Mouse (Mus musculus) ES-E14 (cell line): Measurements from ENCODE around the gene Kcnip2. TPM values are rescaled to one million over a fixed set of nuclear protein-coding genes. Genes with fewer than 3 reads are reported as not detected.
A peak's percentile ranks its signal among the peaks of the same experiment; 100 is the strongest.
"Not testable (repeated sequence)": the region's sequence is repeated elsewhere in the genome, so short reads cannot be mapped to it uniquely, and the experiment has no call there.

Experiments used
- DNase-seq: peaks from one replicate; pipeline ENCODE4 v3.0.0-alpha.2; 2013; ENCODE audit warnings: low read depth, low spot score
- H3K27ac ChIP-seq: 2 replicates; pipeline ENCODE4 v1.5.1; 2012; ENCODE audit warnings: low read depth, mild to moderate bottlenecking, low read length, moderate library complexity, mixed read lengths; ENCODE audit not compliant: poor library complexity, insufficient read depth, severe bottlenecking
- H3K36me3 ChIP-seq: 2 replicates; pipeline ENCODE4 v1.6.1; 2012; ENCODE audit warnings: mild to moderate bottlenecking, low read length, moderate library complexity, mixed read lengths; ENCODE audit not compliant: control insufficient read depth, poor library complexity, insufficient read depth, severe bottlenecking
- H3K4me1 ChIP-seq, 2 experiments: fragments of 150-350 bp in 1 of 2; sonication (generic) in 1 of 2; 2 replicates each; pipeline ENCODE4 v1.6.1; 2012; ENCODE audit warnings: low read length in 2 of 2, mild to moderate bottlenecking in 1 of 2, mixed read lengths in 1 of 2; ENCODE audit not compliant: control insufficient read depth in 2 of 2, insufficient read depth in 2 of 2, poor library complexity in 1 of 2
- H3K4me3 ChIP-seq, 2 experiments: fragments of 150-350 bp in 1 of 2; sonication (generic) in 1 of 2; 2 replicates each; pipeline ENCODE4 v1.5.1; 2012; ENCODE audit warnings: low read length in 2 of 2, low read depth in 1 of 2, mild to moderate bottlenecking in 1 of 2, mixed read lengths in 1 of 2; ENCODE audit not compliant: insufficient read depth in 1 of 2, poor library complexity in 1 of 2, severe bottlenecking in 1 of 2
- H3K9ac ChIP-seq: 2 replicates; pipeline ENCODE4 v1.6.1; 2012; ENCODE audit warnings: low read depth, mild to moderate bottlenecking, low read length, mixed read lengths; ENCODE audit not compliant: poor library complexity, insufficient read depth, severe bottlenecking
- H3K9me3 ChIP-seq: fragments of 150-350 bp; sonication (generic); 2 replicates; pipeline ENCODE4 v1.6.1; 2012; ENCODE audit warnings: low read depth, mild to moderate bottlenecking, low read length; ENCODE audit not compliant: control insufficient read depth, insufficient read depth
- CHD2 ChIP-seq: IDR thresholded peaks from 2 replicates; pipeline ENCODE4 v1.6.1; 2014; ENCODE audit warnings: mild to moderate bottlenecking, low read depth, low read length, inconsistent platforms
- HCFC1 ChIP-seq: IDR thresholded peaks from 2 replicates; pipeline ENCODE4 v1.6.1; 2012; ENCODE audit warnings: low read length, inconsistent platforms, borderline replicate concordance; ENCODE audit not compliant: insufficient read depth
- MAFK ChIP-seq: IDR thresholded peaks from 2 replicates; pipeline ENCODE4 v1.6.1; 2014; ENCODE audit warnings: mild to moderate bottlenecking, low read depth, low read length, inconsistent platforms; ENCODE audit not compliant: insufficient read depth
- ZC3H11A ChIP-seq: IDR thresholded peaks from 2 replicates; pipeline ENCODE4 v1.6.1; 2012; ENCODE audit warnings: low read depth, mild to moderate bottlenecking, inconsistent platforms, low read length, borderline replicate concordance
- ZNF384 ChIP-seq: IDR thresholded peaks from 2 replicates; pipeline ENCODE4 v1.6.1; 2012; ENCODE audit warnings: low read depth, low read length, inconsistent platforms
- in situ Hi-C, 2 experiments: fragments of 600-800 bp; cut with MboI; formaldehyde crosslinking; loops; one replicate each; pipeline ENCODE4 v1.15.1; 2025; ENCODE audit warnings: low sequenced_read_pairs in 2 of 2, inconsistent platforms in 1 of 2; ENCODE audit not compliant: unreplicated experiment in 2 of 2
- total RNA-seq: library from RNA; depleted of rRNA; stranded (reverse); fragments of 300-350 nt; gene quantifications from 2 replicates; pipeline ENCODE4 v1.2.3, GENCODE M21; 2012

Gene Kcnip2
- total RNA-seq, 1 experiment, result 0.85 TPM

DNA sequence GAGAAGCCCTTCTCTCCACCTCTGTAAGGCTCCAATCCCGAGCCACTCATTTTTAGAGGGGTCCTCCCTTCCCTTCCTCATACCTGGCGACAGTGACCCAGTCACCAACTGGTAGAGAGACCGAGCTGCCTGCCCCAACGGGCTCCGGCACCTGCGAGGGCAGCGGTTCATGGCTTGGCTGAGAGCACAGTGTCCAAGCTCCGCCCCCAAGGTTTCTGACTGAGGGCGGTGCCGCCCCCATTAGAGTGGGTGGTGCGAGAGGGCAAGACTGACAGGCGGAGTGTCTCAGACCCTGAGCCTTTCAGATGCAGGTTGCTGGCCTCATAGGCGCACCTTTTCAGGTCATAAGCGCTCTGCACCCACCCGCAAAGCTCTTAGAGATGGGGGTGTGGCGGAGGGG is 3.7 kb downstream of the Kcnip2 start:
- TF ChIP-seq ZC3H11A, result no peak
- Histone ChIP-seq H3K27ac (no peak overlapping the region), H3K4me3 (peak overlapping the region; percentile 50 to 76), H3K4me1 (peaks cover 2 to 18% of the 10 kb centered on the region in 2 experiments; a peak in 2 of 4 replicates), H3K9ac (no peak overlapping the region), H3K9me3 (no peaks in the 10 kb centered on the region), H3K36me3 (no peaks in the 10 kb centered on the region)
- peak; percentile 80 for DNase-seq
- in situ Hi-C loops, result loop anchor here in 1 of 2 experiments (10.0 kb wide), 1 partner anchor 203 kb away; no protein-coding TSS in a partner anchor

DNA sequence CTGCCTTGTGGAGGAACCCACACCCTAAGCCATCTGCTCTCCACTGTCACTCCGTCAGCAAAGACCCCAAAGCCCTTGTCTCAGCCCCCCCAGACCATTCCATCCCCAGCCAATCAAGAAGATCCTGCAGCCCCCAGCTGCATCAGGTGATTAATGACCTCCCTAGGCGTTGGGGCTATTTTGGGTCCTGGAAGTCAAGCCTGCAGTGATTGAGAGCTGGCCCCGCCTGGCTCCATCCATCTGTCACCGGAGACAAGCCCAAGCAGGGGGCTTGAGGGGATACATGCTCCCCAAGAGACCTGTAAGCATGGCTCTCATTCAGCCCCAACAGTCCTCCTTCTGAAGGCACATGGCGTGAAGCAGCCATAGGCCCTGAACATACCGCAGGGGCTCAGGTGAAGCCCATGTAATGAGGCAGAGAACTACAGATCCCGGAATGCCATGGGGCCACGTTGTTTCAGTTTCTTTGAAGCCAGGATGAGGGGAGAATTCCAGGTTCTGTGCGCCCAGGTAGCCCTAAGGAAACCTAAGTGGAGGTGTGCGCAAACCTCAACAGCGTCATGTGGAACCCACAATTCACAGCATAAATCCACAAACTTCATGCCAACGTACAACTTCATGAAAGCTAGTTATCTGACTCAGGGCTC is 4.7 kb downstream of the Kcnip2 start:
- peak; percentile 77 for TF ChIP-seq HCFC1
- TF ChIP-seq ZC3H11A, result no peak
- no peak for TF ChIP-seq ZNF384
- no peak for TF ChIP-seq CHD2

DNA sequence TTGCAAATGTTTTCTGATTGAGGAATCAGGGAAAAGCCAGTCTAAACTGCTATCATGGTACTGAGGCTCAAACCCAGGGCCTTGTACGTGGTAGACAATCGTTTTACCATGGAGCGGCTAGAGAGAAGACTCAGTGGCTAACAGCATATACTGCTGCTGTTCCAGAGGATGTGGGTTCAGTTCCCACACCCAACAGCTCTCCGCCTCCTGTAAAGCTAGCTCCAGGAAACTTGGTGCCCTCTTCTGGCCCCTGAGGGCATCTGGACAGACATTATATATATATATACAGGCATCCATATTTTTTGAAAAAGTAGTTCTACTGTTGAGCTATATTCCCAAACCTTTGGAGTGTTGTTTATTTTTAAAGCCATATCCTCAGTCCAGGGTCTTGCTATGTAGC is 8.1 kb downstream of the Kcnip2 start:
- Histone ChIP-seq H3K36me3 (no peaks in the 10 kb centered on the region), H3K27ac (no peak overlapping the region), H3K4me3 (no peak overlapping the region), H3K4me1 (peaks cover 0 to 9% of the 10 kb centered on the region in 2 experiments; a peak in 1 of 4 replicates), H3K9me3 (no peaks in the 10 kb centered on the region), H3K9ac (no peak overlapping the region)
- TF ChIP-seq ZC3H11A (no peak), MAFK (no peak), HCFC1 (no peak), ZNF384 (no peak), CHD2 (no peak)
- in situ Hi-C loops, result no loop called here
- DNase-seq, result no peak

More for the DNA sequence above, 4.7 kb downstream of the Kcnip2 start:
- peak overlapping the region in 1 of 2 experiments; percentile 76; a peak in 2 of 4 replicates for H3K4me3 ChIP-seq
- peaks cover 2 to 12% of the 10 kb centered on the region in 2 experiments; a peak in 2 of 4 replicates for H3K4me1 ChIP-seq
- in situ Hi-C loops, result loop anchor here in 1 of 2 experiments (10.0 kb wide), 1 partner anchor 204 kb away; no protein-coding TSS in a partner anchor
- no peak for DNase-seq
- no peak overlapping the region for H3K27ac ChIP-seq
- H3K36me3 ChIP-seq, result no peaks in the 10 kb centered on the region
- no peak overlapping the region for H3K9ac ChIP-seq
- no peaks in the 10 kb centered on the region for H3K9me3 ChIP-seq

DNA sequence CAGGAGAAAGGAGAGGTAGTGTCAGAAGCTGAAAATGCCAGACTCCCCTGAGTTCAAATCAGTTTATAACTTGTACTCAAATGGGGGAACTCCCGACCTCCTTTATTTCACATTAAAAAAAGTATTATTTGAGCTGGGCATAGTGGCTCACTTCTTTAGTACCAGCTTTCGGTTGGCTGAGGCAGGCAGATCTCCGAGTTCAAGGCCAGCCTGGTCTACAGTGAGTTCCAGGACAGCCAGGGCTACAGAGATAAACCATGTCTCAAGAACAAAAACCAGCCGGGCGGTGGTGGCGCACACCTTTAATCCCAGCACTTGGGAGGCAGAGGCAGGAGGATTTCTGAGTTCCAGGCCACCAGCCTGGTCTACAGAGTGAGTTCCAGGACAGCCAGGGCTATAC is 10.0 kb downstream of the Kcnip2 start:
- H3K9me3 ChIP-seq, H3K27ac ChIP-seq, DNase-seq, H3K4me1 ChIP-seq, in situ Hi-C loops, H3K9ac ChIP-seq, H3K4me3 ChIP-seq, H3K36me3 ChIP-seq: not testable (repeated sequence)
